Mouse (Mus musculus) small intestine, adult 2 months (tissue): ENCODE data around the gene Cnih2. TPM values are rescaled to one million over a fixed set of nuclear protein-coding genes. Genes with fewer than 3 reads are reported as not detected.

Source experiments
- H3K27ac ChIP-seq: fragments of 200-500 bp; 2 replicates; pipeline ENCODE4 v1.5.1; 2012; ENCODE audit warnings: low read depth, low read length, control low read depth, inconsistent platforms; ENCODE audit not compliant: insufficient read depth
- H3K27me3 ChIP-seq: fragments of 200-500 bp; 2 replicates; pipeline ENCODE4 v1.6.1; 2012; ENCODE audit warnings: mild to moderate bottlenecking, moderate library complexity, low read length, inconsistent platforms; ENCODE audit not compliant: control insufficient read depth, insufficient read depth
- H3K36me3 ChIP-seq: fragments of 200-500 bp; 2 replicates; pipeline ENCODE4 v1.6.1; 2012; ENCODE audit warnings: mild to moderate bottlenecking, low read length, control low read depth, inconsistent platforms; ENCODE audit not compliant: control insufficient read depth, insufficient read depth
- H3K4me1 ChIP-seq: fragments of 200-500 bp; 2 replicates; pipeline ENCODE4 v1.6.1; 2012; ENCODE audit warnings: low read length, inconsistent platforms, mixed read lengths; ENCODE audit not compliant: control insufficient read depth, insufficient read depth, insufficient read length
- H3K4me3 ChIP-seq: fragments of 200-500 bp; 2 replicates; pipeline ENCODE4 v1.5.1; 2012; ENCODE audit warnings: low read depth, mild to moderate bottlenecking, control low read depth, inconsistent platforms, low read length, moderate library complexity
- CTCF ChIP-seq: fragments of 200-500 bp; IDR thresholded peaks from 2 replicates; pipeline ENCODE4 v1.5.1; 2012; ENCODE audit warnings: low read depth, mild to moderate bottlenecking, control low read depth, inconsistent platforms, low read length, moderate library complexity, mixed read lengths; ENCODE audit not compliant: insufficient replicate concordance, insufficient read length; ENCODE audit errors: extremely low read depth
- POLR2A ChIP-seq: fragments of 200-500 bp; IDR thresholded peaks from 2 replicates; pipeline ENCODE4 v1.6.1; 2012; ENCODE audit warnings: low read depth, mild to moderate bottlenecking, control low read depth, inconsistent platforms, low read length, moderate library complexity
- WGBS: fragments of 180-500 bp; shearing (Covaris S2); methylation state at CpG from one replicate; pipeline ENCODE4 v1.1.7; 2018; 5-methylcytosine and 5-hydroxymethylcytosine counted together
- polyA plus RNA-seq: library from polyadenylated mRNA; depleted of rRNA; stranded (reverse); fragments of >200 nt; gene quantifications from 2 replicates; pipeline ENCODE4 v1.2.3, GENCODE M21; 2012

Gene Cnih2
- polyA plus RNA-seq, 1 experiment = 1.5 TPM

DNA sequence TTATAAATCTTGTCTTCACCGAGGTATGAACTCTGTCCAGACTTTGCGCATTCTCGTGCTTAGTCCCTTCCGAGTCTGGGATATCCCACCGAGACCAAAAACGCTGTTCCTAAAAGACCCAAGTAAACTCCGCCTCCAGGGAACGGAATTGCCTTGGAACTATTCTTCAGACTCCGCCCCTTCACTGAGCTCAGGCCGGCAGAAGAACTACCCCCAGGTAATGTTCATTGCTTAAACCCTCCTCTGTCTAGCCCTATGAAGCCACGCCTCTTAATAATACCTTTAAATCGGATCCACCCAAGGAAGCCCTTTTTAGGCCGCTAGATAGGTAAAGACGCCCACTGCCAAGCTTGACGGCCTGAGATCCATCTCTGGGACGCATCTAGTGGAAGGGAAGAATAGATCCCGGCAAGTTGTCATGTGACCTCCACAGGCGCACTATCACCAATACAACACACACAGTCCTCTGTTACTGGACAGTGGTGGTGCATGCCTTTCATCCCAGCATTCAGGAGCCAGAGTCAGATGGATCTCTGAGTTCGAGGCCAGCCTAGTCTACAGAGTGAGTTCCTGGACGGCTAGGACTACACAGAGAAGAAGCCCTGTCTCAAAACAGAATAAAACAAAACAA, 25.8 kb downstream of the Cnih2 start:
- Histone ChIP-seq H3K4me3 (peak overlapping the region; percentile 63), H3K36me3 (no peaks in the 10 kb centered on the region), H3K4me1 (peaks cover 11% of the 10 kb centered on the region), H3K27ac (peak overlapping the region; percentile 29), H3K27me3 (peaks cover 21% of the 10 kb centered on the region)
- TF ChIP-seq POLR2A (no peak), CTCF (no peak)
- WGBS = 3% methylated on average over 20 of the region's 20 CpGs

GRCm38 (mm10) chr19:5071545-5072369, 26.6 kb downstream of the Cnih2 start:
- H3K36me3 ChIP-seq = no peaks in the 10 kb centered on the region
- peaks cover 14% of the 10 kb centered on the region for H3K4me1 ChIP-seq
- H3K4me3 ChIP-seq = peak overlapping the region; percentile 63
- 6% methylated on average over 40 of the region's 40 CpGs for WGBS
- TF ChIP-seq POLR2A (peak; percentile 42), CTCF (no peak)
- peaks cover 27% of the 10 kb centered on the region for H3K27me3 ChIP-seq
- peak overlapping the region; percentile 29; the same call in 1 of the 2 replicates for H3K27ac ChIP-seq

- Histone ChIP-seq H3K4me1 (peaks cover 14% of the 10 kb centered on the region), H3K36me3 (no peaks in the 10 kb centered on the region), H3K4me3 (peak overlapping the region; percentile 63), H3K27me3 (peaks cover 27% of the 10 kb centered on the region), H3K27ac (no peak overlapping the region)
- TF ChIP-seq POLR2A (no peak), CTCF (no peak)
- 43% methylated on average over 11 of the region's 11 CpGs for WGBS
These were observed 27.2 kb downstream of the Cnih2 start for GRCm38 (mm10) chr19:5071077-5071476.

GRCm38 (mm10) chr19:5069978-5070377, 28.3 kb downstream of the Cnih2 start:
- no peaks in the 10 kb centered on the region for H3K36me3 ChIP-seq
- H3K27ac ChIP-seq = no peak overlapping the region
- WGBS = 85% methylated on average over 7 of the region's 7 CpGs
- TF ChIP-seq POLR2A = no peak
- no peak for TF ChIP-seq CTCF
- H3K4me3 ChIP-seq = no peak overlapping the region
- peaks cover 14% of the 10 kb centered on the region for H3K4me1 ChIP-seq
- peaks cover 27% of the 10 kb centered on the region for H3K27me3 ChIP-seq

GRCm38 (mm10) chr19:5069486-5069885, 28.8 kb downstream of the Cnih2 start:
- Histone ChIP-seq H3K27me3 (peaks cover 27% of the 10 kb centered on the region), H3K4me1 (peaks cover 14% of the 10 kb centered on the region), H3K27ac (no peak overlapping the region), H3K4me3 (no peak overlapping the region), H3K36me3 (no peaks in the 10 kb centered on the region)
- no peak for TF ChIP-seq CTCF
- TF ChIP-seq POLR2A = no peak
- WGBS = 77% methylated on average over 5 of the region's 5 CpGs

- Histone ChIP-seq H3K36me3 (no peaks in the 10 kb centered on the region), H3K27me3 (peaks cover 27% of the 10 kb centered on the region), H3K4me1 (peaks cover 14% of the 10 kb centered on the region), H3K4me3 (peak overlapping the region; percentile 61), H3K27ac (no peak overlapping the region)
- 33% methylated on average over 21 of the region's 21 CpGs for WGBS
- TF ChIP-seq POLR2A = no peak
- no peak for TF ChIP-seq CTCF
These were observed 29.6 kb downstream of the Cnih2 start for GRCm38 (mm10) chr19:5068570-5069234.
